Mouse (Mus musculus): ENCODE results near the gene Ccdc126.
"Not testable (repeated sequence)": the region's sequence is repeated elsewhere in the genome, so short reads cannot be mapped to it uniquely, and the experiment has no call there.

Ccdc126 gene

DNA sequence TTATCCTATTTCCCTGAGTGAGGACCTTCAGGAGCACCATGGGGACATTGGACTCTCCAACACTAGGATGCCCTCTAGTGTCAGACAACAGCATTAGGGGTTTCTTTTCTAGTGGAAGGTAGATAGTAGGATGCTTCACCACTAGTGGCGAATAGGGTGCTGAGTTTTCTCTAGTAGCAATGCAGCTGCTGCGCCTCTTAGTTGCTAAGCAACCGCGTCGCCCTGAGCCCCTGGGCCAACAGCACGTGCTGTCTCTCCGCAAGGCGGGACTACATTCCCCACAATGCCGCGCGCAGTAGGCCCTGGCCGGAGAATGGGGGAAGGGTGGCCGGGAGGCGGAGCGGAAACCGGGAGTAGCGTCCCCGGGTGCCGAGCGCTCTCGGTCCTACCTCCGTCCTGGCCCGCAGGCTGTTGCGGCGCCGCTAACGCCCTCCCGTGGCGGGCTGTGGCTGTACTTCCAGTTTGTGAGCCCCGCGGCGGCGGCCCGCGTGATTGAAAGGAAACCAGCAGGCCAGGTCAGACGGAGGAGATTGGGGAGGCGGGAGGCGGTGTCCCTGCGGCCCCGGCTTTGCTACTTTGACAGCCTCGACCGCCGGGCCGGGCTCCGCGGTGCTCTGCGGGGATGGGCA, at the start of gene Ccdc126:
TSS of gene Ccdc126 (plus strand) at position 309 of the 629 bp plus-strand sequence.
- DNase-seq (ENCODE audit: low spot score in 2 of 2): peak; percentile 97

DNA sequence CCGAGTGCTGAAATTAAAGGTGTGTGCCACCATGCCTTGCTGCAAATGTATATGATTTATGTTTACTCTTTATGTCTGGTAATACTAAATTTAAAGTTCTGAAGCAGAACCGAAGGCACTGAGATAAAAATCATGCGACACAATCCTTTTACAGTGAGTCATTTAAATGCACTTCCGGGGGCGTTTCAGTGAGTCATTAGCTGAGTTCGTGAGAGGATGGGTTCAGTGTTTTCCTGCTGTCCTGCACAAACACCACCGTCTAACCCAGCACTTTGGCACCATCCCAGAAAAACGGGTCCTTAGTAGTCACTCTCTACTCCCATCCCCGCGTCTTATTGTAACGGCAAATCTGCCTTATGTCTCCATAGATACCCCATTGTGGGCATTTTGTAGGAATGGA, 49.2 kb upstream of the Ccdc126 start:
- DNase-seq (ENCODE audit: low spot score in 2 of 2): no peak

DNA sequence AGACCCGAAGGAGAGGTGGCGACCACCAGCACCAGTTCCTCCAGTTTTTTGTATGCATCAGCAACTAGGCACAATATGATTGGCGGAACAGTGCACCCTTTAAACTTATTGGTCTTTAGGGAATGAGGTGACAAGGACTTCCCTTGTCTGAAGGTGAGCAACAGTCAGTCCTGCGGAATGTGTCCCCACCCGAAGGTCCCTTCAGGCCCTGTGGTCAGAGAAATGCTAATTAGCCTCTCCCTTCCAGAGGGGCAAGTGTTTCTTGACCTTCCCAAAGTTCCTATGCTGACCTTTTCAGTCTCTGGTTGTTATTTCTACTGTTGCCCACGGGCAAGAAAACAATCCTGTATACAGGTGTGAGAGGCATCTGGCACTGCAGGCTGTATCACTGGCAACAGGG, 47.3 kb upstream of the Ccdc126 start:
- DNase-seq (ENCODE audit: low spot score in 2 of 2): no peak

DNA sequence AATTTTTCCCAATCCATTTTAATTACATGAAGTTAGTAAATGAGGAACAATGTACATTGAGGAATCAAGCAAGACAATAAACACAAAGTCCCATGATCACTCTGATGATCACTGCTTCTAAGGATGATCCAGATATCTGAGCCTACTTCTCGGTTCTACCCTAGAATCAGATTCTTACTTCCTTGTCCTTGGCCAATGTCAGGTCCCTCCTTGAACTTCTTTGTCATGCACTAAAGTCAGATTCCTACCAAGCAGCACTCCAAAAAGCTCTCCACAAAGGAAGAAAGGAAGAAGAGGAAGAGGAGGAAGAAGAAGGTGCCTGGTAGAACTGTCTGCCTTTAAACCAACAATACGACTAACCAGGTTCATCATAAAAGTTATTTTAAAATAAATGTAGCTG, 46.2 kb upstream of the Ccdc126 start:
- no peak for DNase-seq (ENCODE audit: low spot score in 2 of 2)

DNA sequence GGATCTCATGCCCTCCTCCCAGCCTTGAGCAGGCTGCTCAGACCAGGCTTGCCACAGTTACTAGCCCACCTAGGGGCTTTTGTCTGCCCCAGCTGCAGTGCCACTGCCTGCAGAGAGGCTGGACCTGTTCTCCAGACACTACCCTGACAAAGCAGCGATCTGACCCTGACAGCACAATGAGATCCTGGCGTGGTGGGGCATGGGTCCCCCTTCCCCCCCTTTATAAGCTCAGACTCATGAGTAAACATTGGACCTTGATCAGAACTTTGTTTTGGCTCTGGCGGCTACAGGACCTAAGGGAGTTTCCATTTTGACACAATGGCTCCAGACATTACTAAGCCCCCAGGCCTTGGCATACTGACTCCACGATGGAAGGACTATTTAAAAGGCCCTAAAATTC, 45.1 kb upstream of the Ccdc126 start:
- DNase-seq (ENCODE audit: low spot score in 2 of 2): no peak

DNA sequence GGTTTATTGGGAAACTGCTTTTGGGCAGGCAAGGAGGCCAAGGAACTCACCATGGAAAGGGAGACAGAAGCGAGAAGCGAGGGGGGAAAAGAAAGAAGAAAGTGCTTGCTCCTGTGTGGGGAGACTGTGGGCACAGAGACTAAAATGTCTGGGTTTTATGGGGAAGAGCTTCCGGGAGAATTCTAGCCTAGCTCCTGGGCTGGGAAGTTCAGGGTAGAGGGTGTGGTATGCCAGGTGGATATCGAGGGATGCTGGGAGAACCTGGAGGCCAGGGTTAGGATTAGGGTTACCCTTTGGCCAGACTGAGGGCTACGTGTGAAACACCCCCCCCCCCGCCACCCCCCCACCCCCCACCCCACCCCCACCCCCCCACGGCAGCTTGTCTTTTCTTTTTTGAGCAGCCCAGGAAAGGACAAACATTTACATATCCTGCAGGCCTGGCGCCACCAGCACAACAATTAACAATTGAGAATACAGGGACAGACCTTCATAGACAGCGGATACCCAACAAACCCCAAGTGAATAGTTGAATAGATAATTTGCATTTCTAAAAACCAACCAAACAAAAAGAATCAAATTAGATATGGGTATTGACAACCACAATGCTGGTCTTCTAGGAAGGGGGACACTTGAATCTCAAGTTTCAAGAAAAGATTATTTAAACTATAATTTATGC, 44.5 kb upstream of the Ccdc126 start:
- no peak for DNase-seq (ENCODE audit: low spot score in 2 of 2)

DNA sequence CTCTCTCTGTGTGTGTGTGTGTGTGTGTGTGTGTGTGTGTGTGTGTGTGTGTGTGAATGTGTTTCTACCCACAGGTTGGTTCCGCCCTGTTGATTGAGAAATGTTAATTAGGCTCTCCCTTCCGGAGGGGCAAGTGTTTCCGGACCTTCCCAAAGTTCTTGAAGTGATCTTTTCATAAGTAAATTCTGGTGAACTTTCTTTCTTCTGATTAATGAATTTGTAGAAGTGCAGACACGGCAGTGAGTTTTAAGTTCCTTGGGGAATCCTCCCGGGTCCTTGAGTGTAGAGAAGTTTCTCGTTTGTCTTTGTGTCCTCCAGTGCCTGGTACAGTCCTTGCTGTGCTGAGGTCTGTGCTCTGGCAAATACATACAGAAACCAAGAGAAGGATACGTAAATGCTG, 43.8 kb upstream of the Ccdc126 start:
- no peak for DNase-seq (ENCODE audit: low spot score in 2 of 2)

DNA sequence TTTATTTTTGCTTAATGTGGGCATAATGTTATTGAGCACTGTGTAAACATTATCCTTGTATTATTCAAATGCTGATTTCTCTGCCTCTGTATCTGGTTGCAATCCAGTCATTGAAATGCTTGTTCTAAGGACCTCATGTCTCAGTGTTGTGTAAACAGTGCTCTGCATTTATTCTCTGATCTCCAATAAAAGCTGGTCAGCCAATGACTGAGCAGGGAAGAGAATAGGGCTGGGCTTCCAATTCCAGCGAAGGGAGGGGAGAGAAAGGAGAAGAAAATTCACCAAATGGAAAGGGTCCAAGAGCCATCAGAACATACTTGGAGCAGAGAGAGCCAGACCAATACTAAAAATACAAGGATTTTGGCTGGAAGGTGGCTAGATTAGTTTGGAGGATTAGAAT, 38.1 kb upstream of the Ccdc126 start:
- DNase-seq (ENCODE audit: low spot score in 2 of 2): no peak

DNA sequence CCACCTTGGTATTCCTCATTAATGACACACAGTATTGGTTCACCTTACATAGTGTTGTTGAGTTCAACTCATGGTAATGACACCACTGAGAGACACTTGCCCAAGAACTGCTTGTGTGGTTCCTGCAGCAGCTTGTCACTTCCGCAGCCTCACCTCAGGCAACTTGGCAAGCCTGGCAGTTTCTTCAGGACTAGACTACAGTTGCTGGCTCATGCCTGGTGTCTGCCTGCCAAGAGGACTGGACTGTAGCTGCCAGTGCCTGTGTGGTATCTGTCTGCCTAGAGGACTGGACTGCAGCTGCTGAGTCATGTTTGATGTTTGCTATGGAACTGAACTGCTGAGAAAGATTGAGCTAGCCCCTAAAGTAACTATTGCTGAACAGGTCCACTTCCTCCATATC, 37.0 kb upstream of the Ccdc126 start:
- DNase-seq (ENCODE audit: low spot score in 2 of 2): no peak

DNA sequence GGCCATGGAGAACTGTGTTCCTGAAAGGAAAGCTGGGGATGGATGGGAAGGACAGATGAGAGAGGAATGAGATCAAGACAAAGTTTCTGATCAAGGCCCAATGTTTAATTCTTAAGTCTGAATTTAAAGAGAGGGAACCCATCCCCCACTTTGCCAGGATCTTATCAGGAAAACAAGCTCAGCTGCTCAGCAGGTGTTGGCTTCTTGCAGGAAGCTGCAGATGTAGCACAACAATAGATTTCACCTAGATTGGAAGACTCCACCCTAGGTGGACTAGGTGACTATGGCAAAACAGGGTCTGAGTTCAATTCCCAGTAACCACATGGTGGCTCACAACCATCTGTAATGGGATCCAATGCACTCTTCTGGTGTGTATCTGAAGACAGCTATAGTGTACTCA, 20.8 kb upstream of the Ccdc126 start:
- DNase-seq (ENCODE audit: low spot score in 2 of 2): no peak

DNA sequence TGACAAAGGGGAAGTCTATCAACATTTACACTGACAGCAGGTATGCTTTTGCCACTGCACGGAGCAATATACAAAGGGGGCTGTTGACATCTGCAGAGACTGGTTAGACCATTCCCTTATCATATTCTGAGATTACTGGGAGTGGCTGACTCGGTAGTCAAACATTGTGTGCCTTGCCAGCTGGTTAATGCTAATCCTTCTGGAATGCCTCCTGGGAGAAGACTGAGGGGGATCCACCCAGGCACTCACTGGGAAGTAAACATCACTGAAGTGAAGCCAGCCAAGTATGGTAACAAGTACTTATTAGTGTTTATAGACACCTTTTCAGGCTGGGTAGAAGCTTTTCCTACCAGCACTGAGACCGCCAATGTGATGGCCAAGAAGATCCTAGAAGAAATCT, 4.3 kb upstream of the Ccdc126 start:
- DNase-seq (ENCODE audit: low spot score in 2 of 2): not testable (repeated sequence)

DNA sequence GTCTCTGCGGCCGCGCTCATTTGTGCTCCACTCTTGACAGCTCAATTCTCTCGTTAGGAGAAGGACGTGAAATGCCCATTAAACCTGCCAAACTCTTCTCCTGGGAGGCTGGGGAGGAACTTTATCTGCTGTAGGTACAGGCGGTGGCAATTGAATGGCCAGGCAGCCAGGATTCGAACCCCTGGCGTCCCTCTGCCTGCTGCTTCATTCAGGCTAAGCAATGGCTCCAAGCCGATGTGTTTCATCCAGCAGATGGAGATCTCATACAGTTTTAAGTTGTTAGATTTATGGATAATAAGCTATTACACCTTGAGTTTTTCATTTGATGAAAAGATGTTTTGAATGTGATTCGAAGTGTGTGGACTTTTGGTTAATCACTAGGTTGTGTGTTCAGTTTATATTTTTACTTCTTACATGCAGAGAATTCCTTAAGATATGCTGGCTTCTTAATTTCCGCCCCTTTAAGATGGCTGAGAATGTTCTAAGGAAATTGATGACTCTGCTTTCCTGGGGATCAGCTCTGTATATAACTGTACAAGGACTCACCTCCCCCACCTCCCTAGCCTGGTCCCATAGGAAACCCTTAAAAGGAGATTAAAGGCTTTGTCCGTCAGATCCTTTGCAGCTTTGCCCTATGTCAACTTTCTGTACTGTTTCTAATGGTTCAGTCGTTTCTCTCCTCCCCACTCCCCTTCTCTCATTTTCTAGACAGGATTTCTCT, 681 bp downstream of the Ccdc126 start:
- DNase-seq (ENCODE audit: low spot score in 2 of 2): no peak

DNA sequence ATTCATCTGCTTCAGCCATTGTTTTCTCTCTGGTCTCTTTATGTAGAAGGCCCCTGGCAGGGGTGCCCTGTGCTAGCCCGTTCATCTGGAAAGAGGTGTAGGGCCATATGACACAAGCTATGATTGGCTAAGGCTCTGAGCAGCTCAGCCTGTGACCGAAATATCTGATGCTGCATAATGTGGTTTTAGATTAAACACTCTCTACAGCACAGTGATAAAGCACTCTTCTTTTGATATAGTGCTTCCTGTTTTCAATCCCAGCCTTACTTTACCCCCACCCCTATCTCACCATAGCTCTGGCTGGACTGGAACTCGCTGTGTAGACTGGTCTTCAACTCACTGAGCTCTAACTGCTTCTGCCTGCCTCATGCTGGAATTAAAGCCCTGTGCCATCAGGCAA, 2.3 kb downstream of the Ccdc126 start:
- no peak for DNase-seq (ENCODE audit: low spot score in 2 of 2)

DNA sequence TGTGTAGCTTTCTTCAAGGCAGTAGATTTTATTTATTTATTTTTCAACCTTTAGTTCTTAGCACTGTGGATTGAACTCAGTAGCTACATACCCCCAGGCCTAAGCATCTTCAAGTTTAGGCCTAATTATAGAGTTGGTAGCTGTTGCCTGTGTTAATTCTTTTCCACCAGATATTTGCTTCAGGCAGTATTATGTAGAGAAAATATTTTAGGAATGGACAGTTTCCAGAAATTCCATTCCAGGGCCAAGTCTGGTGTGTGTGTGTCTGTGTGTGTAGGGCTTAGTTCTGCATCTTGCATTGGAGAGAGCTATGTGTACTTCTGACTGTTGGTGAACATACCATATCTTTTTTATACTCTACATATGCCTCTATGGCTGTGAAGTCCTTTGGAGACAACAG, 3.0 kb downstream of the Ccdc126 start:
- no peak for DNase-seq (ENCODE audit: low spot score in 2 of 2)

DNA sequence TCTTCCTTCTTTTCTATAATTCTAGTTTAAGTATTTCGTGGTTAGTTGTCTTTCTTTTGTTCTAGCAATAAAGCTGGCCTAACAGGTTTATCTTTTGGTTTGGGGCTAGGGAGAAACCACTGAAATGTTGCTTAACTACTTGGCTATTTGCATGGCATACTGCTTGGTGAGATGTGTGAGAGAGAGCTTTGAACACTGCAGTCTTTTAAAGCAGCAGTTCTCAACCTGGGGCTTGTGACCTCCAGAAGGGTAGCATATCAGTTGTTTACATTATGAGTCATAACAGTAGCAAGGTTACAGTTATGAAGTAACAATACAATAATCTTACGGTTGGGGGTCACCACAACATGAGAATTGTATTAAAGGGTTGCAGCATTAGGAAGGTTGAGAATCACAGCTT, 3.9 kb downstream of the Ccdc126 start:
- no peak for DNase-seq (ENCODE audit: low spot score in 2 of 2)

DNA sequence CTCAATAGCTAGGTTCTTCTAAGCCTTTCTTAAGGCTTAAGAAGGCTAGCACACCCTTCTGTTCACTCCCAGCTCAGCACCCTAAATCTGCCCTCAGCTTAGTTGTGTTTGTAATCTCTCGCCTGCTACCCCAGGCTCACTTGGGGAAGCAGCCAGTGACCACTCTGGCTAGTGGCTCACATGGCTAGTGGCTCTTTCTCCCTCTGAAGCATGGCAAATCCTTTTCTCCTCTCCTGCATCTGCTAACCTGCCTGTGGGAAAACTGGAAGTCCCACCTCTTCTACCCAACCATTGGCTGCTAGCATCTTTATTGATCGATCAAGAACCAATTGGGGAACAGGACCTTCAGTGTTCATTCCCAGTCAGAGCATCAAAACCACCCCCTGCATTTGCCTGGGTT, 5.5 kb downstream of the Ccdc126 start:
- DNase-seq (ENCODE audit: low spot score in 2 of 2): no peak

DNA sequence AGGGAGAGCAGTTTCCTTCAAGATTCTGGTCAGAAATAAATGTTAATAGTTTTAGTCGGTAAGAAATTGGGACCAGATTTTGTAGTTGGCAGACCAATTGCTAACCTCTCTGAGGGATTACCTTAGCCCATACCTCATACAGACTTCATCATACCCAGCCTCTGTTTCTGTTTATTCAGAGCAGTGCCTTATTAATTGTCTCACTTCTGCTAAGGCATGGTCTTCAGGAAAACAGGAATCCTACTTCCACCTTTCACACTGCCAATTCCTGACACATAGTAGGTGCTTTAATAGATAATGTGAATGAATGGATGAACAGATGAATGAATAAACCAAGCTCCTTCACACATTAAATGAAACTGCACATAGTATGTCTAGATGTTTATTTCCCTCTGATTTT, 6.2 kb downstream of the Ccdc126 start:
- no peak for DNase-seq (ENCODE audit: low spot score in 2 of 2)

DNA sequence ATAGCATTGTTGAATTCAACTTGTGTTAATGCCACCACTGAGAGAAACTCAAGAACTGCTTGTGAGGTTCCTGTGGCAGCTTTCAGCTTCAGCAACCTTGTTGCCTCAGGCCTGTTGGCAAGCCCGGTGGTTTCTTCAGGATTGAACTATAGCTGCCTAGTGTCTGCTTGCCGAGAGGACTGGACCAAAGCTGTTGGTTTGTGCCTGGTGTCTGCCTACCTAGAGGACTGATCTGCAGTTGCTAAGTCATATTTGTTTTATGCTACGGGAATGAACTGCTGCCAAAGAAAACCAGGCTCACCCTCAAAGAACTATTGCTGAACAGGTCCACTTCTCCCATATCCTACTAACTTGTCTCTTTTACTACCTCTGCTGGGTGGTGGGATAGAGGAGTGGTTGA, 7.8 kb downstream of the Ccdc126 start:
- DNase-seq (ENCODE audit: low spot score in 2 of 2): no peak

DNA sequence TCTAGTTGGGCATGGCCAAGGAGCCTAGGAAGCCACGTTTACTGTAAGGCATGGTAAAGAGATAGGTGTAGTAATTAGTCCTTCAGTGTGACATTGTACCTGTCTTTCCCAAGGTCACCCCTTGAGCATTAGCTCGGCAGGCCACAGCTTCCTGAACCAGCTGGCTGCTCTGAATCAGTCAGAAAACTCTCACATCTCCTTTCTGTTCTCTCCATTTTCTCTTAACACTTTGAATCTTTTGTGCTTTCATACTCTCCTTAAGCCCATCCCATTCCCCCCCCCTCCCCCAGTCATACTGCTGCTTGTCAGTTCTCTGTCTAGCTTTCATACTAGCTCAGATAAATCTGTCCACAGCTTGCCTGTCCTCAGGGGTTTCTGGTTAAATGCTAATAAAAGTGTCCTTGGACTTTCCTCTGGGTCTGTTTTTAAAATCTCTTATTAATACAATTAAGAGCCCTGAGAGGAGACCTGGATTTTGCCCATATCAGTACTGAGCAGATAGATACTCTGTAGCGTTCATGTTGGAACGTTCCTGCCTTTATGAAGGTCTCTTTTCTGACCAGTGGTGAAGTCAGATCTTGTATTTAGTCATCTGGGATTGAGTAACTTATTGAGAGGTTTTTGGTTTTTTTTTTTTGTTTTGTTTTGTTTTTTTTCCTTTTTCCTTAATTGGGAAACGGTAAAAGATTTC, 12.4 kb downstream of the Ccdc126 start:
- DNase-seq (ENCODE audit: low spot score in 2 of 2): no peak

DNA sequence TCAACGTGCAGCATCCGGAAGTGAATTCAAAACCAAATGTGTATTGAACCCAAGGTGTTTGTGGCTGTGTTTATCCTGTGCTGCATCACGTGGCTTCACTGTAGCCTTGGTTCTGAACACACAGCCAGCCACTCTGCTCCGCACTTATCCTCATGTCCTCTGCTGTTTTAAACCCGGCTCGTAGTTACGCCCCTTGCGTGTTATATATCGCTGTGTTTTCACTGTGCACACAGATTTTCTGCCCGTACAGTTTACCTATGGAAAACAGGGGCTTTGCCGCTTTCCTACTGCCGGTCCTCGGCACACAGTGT, 12.9 kb downstream of the Ccdc126 start:
- DNase-seq (ENCODE audit: low spot score in 2 of 2): no peak

DNA sequence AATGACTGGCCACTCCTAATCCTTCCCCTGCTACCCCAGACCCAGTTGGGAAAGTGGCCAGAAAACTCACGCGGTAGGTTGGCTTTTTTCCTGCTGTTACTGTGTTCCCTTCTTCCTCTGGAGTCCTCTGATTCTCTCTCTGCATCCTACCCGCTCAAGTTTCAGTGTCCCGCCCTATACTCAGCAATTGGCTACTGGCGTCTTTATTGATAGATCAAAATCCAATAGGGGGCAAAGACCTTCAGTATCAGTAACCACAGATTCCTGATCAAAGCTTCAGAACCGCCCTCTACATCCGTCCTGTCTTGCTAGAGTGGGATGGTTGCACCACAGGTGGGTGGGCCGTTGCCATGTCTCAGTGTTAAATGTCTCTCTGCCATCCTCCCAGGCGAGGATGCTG, 19.5 kb downstream of the Ccdc126 start:
- DNase-seq (ENCODE audit: low spot score in 2 of 2): no peak

DNA sequence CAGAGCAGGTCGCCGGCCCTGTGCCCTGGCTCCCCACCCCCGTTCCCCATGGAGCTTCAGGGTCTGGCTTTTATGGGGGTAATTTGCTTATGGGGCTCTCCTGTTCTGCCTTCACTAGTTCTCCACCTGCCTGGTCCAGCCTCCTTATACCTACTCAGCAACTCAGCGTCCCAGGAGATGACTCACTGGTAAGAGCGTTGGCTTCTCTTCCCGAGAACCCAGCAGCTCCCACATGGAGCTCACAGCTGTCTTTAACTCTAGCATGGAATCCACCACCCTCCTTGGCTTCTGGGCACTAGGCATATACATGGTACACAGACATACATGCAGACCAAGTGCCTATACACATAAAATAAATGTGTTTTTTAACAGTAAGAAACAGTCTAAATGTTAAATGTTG, 20.1 kb downstream of the Ccdc126 start:
- no peak for DNase-seq (ENCODE audit: low spot score in 2 of 2)

Data from frontal cortex, postnatal 14 days (tissue).